Mouse (Mus musculus) ES-Bruce4 (cell line): ENCODE results near the gene Zfp383.

Experiments used
- CTCF ChIP-seq: IDR thresholded peaks from one replicate; pipeline ENCODE4 v1.8.1; 2011; ENCODE audit warnings: low read depth, low read length
- POLR2A ChIP-seq: IDR thresholded peaks from one replicate; pipeline ENCODE4 v1.8.1; 2011; ENCODE audit warnings: low read length; ENCODE audit not compliant: insufficient read depth

DNA sequence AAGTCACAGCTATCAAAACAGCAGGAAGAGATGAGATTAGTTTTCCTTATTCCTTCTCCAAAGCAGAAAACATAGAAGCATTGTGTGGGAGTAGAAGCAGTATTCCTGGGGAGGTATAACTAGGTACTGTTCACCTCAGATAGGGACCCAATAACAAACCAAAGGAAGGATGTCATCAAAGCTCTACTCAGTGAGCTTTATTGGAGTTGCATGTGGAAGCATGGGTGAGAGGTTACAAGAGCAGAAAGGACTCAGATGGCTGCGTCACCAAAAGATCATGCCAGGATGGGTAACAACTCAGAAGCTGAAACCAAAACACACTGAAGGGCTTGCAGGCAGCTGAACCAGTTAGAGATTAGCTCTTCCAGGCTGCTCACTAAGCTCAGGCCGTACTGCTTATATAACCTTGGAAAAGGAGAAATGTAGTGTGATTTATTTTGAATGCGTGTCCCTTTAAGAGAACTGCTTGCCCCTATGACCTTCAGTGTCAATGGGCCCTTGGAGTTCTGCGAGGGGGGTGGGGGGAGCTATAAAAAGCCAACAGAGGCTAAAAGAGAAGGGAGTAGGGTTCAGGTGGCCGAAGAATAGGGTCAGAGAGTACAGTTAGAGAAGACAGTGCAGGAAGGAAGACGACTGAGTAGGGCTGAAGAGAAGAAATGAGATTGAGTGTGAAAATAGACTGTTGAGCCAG is 9.5 kb downstream of the Zfp383 start:
- TF ChIP-seq CTCF (no peak), POLR2A (no peak)
